17 mouse cellular contexts compared by ENCODE assay signal in the genomic region with DNA sequence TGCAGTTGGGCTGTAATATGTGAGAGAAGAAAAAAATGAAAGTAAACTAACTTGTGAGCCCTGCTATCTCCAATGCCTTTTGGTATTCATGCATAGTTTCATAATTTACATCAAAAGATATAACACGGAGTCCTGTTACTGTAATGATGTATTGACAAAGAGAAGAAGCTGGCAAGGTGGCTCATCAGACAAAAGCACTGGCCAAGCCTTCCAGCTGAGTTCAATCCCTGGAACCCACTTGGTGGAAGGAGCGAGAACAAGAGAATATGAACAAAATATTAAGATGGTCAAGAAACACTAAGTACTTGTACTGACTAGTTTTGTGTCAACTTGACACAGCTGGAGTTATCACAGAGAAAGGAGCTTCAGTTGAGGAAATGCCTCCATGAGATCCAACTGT. TPM values are rescaled to one million over a fixed set of nuclear protein-coding genes. Genes with fewer than 3 reads are reported as not detected.
DNase-seq lines count a peak whose midpoint lies in the region; ATAC-seq lines count a peak whose summit lies in the region.
"Had no signal": no experiment of that assay in that cellular context is flagged by ENCODE, and none has a peak within 500 bp of the region (broad histone marks: within the 10 kb centered on the region; RNA-seq: fewer than 3 reads in every experiment).

No protein-coding gene starts in this region.

- 70% methylated on average over 2 of the region's 2 CpGs for WGBS in midbrain, embryonic 11.5 days
- 81% methylated on average over 2 of the region's 2 CpGs for WGBS in midbrain, embryonic 10.5 days

- no peaks in the 10 kb centered on the region for H3K36me3 ChIP-seq in midbrain, embryonic 11.5 days (ENCODE audit: control insufficient read depth, insufficient read depth, low read length)
- H3K36me3 ChIP-seq in midbrain, embryonic 10.5 days = no peaks in the 10 kb centered on the region
- H3K36me3 ChIP-seq: G1E had no signal

- H3K9me3 ChIP-seq in midbrain, embryonic 11.5 days (ENCODE audit: control insufficient read depth, low read length) = no peaks in the 10 kb centered on the region
- no peaks in the 10 kb centered on the region for H3K9me3 ChIP-seq in midbrain, embryonic 10.5 days (replicated peaks)

- H3K27ac ChIP-seq in midbrain, embryonic 11.5 days (ENCODE audit: low read depth, low read length) = no peak overlapping the region
- H3K27ac ChIP-seq in midbrain, embryonic 10.5 days (replicated peaks) = no peak overlapping the region

- no peak for ATAC-seq in midbrain, embryonic 11.5 days (ENCODE audit: low FRiP score)
- ATAC-seq: activated CD4-positive, CD25-positive, alpha-beta regulatory T cell, adult 4 months; CD4-positive, CD25-positive, alpha-beta regulatory T cell, adult 4 months; Patski had no signal

- H3K27me3 ChIP-seq in midbrain, embryonic 11.5 days (ENCODE audit: control insufficient read depth, insufficient read depth, low read length) = peaks cover 38% of the 10 kb centered on the region
- H3K27me3 ChIP-seq in midbrain, embryonic 10.5 days (ENCODE audit: low read depth, poor library complexity, severe bottlenecking) = peaks cover 40% of the 10 kb centered on the region
- H3K27me3 ChIP-seq: Patski had no signal

- DNase-seq in midbrain, embryonic 11.5 days (ENCODE audit: low spot score, missing footprints) = peak; percentile 82
- DNase-seq in midbrain, embryonic 10.5 days (ENCODE audit: low spot score) = no peak
- DNase-seq: adrenal gland, adult 2 months; adrenal gland, adult 8-10 months; adrenal gland, postnatal 10 days; adrenal gland, postnatal 14 days; adrenal gland, postnatal 25 days; adrenal gland, postnatal 36 days; B cell, adult 2 months; cerebellum, adult 11 months; cerebellum, adult 11-12 months; cerebellum, adult 18-20 months; cerebellum, adult 2 months had no signal

- H3K4me2 ChIP-seq in midbrain, embryonic 11.5 days = no peak overlapping the region

- no peak overlapping the region for H3K9ac ChIP-seq in midbrain, embryonic 11.5 days (ENCODE audit: low read length)

- H3K4me1 ChIP-seq in midbrain, embryonic 11.5 days (ENCODE audit: control insufficient read depth, insufficient read depth, low read length) = peaks cover 8% of the 10 kb centered on the region
- peaks cover 20% of the 10 kb centered on the region for H3K4me1 ChIP-seq in midbrain, embryonic 10.5 days

- no peak overlapping the region for H3K4me3 ChIP-seq in midbrain, embryonic 11.5 days (ENCODE audit: low read depth, low read length)
- H3K4me3 ChIP-seq in midbrain, embryonic 10.5 days = no peak overlapping the region

RNA-seq across cellular contexts. Expression of a gene that starts 4.0 kb away (rescaled TPM):
- polyA plus RNA-seq in midbrain, embryonic 11.5 days (2014; fragmentation: Nextera tagmentation; extraction: Ambion mirVana) = 0.05 TPM in 1 of 2 replicates, not detected in the other
- 0.11 and 0.22 TPM in 2 replicates for polyA plus RNA-seq in midbrain, embryonic 10.5 days (2016; fragmentation: Nextera tagmentation; extraction: Ambion mirVana)
- polyA plus RNA-seq: activated CD4-positive, CD25-positive, alpha-beta regulatory T cell, adult 4 months; CD4-positive, CD25-positive, alpha-beta regulatory T cell, adult 4 months; G1E had no signal
